Mouse (Mus musculus) spleen, adult 2 months (tissue): ENCODE data around the gene Cyb5rl.

Source experiments
- CTCF ChIP-seq: fragments of 200-500 bp; IDR thresholded peaks from 2 replicates; pipeline ENCODE4 v1.5.1; 2011; ENCODE audit warnings: mild to moderate bottlenecking, inconsistent platforms; ENCODE audit not compliant: insufficient read depth, insufficient read length, insufficient replicate concordance; ENCODE audit errors: extremely low read depth
- POLR2A ChIP-seq: fragments of 200-500 bp; IDR thresholded peaks from 2 replicates; pipeline ENCODE4 v1.6.1; 2011; ENCODE audit warnings: low read depth, low read length, inconsistent platforms

DNA sequence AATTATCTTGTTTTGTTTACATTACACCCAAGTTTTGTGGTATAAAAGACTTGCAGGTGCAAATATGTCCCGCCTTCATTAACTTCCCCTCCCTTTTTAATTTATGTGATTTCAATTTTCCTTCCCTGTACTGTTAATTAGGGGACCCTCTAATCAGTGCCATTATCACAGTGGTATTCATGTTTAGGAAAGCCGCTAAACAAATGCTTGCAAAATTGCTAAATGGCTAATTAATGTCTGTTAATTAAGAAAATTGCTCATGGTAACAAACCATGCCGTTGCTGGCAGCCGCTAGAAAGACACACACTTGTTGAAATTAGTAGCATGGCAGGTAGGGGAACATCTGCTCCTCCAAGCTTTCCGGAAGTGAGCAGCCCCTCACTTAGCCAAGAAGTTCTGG is 41.4 kb upstream of the Cyb5rl start:
- TF ChIP-seq POLR2A, result no peak
- TF ChIP-seq CTCF, result no peak
